Mouse (Mus musculus) lung, embryonic 14.5 days (tissue): ENCODE data around the gene Ceacam19. TPM values are rescaled to one million over a fixed set of nuclear protein-coding genes. Genes with fewer than 3 reads are reported as not detected.
A peak's percentile ranks its signal among the peaks of the same experiment; 100 is the strongest.

Experiments used
- ATAC-seq: fragments of 200-750 bp; cut with Nextera tagmentation; 2 replicates; pipeline ENCODE4 v1.8.0; 2017; ENCODE audit warnings: mild to moderate bottlenecking, moderate TSS enrichment, moderate library complexity; ENCODE audit not compliant: insufficient read depth
- DNase-seq: peaks from one replicate; pipeline ENCODE4 v3.0.0-alpha.2; 2015
- H3K27ac ChIP-seq: fragments of 300-500 bp; sonication (generic); 2 replicates; pipeline ENCODE4 v1.5.1; 2014; ENCODE audit warnings: low read depth, mild to moderate bottlenecking, moderate library complexity
- H3K27me3 ChIP-seq: fragments of 300-500 bp; sonication (generic); 2 replicates; pipeline ENCODE4 v1.6.1; 2014; ENCODE audit warnings: low read length, control low read depth; ENCODE audit not compliant: insufficient read depth
- H3K36me3 ChIP-seq: fragments of 300-500 bp; sonication (generic); 2 replicates; pipeline ENCODE4 v1.6.1; 2014; ENCODE audit warnings: control low read depth; ENCODE audit not compliant: insufficient read depth
- H3K4me1 ChIP-seq: fragments of 300-500 bp; sonication (generic); 2 replicates; pipeline ENCODE4 v1.6.1; 2014; ENCODE audit warnings: antibody characterized with exemption, control low read depth; ENCODE audit not compliant: insufficient read depth
- H3K4me2 ChIP-seq: fragments of 300-500 bp; sonication (generic); 2 replicates; pipeline ENCODE4 v1.6.1; 2014; ENCODE audit warnings: mild to moderate bottlenecking
- H3K4me3 ChIP-seq: fragments of 300-500 bp; sonication (generic); 2 replicates; pipeline ENCODE4 v1.5.1; 2014; ENCODE audit warnings: low read depth, low read length
- H3K9ac ChIP-seq: fragments of 300-500 bp; sonication (generic); 2 replicates; pipeline ENCODE4 v1.6.1; 2014
- H3K9me3 ChIP-seq: fragments of 300-500 bp; sonication (generic); 2 replicates; pipeline ENCODE4 v1.6.1; 2016; ENCODE audit warnings: low read depth, low read length, control low read depth
- CTCF ChIP-seq: IDR thresholded peaks from 2 replicates; pipeline ENCODE4 v1.5.1; 2016; ENCODE audit warnings: antibody characterized with exemption, low read depth
- WGBS: fragments of 180-500 bp; shearing (Covaris S2); extraction: QIAGEN DNeasy Blood & Tissue Kit; methylation state at CpG from one replicate; pipeline ENCODE4 v1.1.7; 2014; 5-methylcytosine and 5-hydroxymethylcytosine counted together
- polyA plus RNA-seq: library from polyadenylated mRNA; unstranded; fragments of >200 nt; fragmentation: Nextera tagmentation; extraction: Ambion mirVana; gene quantifications from 2 replicates; pipeline ENCODE4 v1.2.1, GENCODE M21; 2014

Ceacam19 gene
- polyA plus RNA-seq, 1 experiment from 2014 or later, result not detected

DNA sequence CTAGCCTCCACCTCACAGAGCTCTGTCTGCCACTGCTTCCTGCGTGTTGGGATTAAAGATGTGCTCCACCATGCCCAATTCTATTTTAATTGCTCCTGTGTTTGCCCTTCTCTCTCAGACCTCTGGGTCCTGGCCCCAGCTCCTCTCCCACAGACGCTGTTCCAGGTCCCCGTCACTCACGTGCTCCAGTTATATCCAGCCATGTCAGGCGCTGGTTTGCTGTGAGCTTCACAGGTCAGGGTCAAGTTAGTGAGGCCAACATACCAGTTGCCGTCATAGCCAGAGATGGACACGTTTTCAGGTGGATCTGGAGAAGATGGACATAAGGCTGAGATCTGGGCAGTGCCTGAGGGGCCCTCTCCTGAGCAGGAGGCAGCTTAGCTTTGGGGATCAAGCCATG is 26.8 kb upstream of the Ceacam19 start:
- ATAC-seq (no peak), DNase-seq (no peak)
- Histone ChIP-seq H3K27me3 (no peaks in the 10 kb centered on the region), H3K4me3 (no peak overlapping the region), H3K4me1 (no peaks in the 10 kb centered on the region), H3K9me3 (no peaks in the 10 kb centered on the region), H3K36me3 (peaks cover 60% of the 10 kb centered on the region), H3K27ac (no peak overlapping the region), H3K4me2 (no peak overlapping the region), H3K9ac (no peak overlapping the region)
- no peak for TF ChIP-seq CTCF
- WGBS, result 88% methylated on average over 7 of the region's 7 CpGs

DNA sequence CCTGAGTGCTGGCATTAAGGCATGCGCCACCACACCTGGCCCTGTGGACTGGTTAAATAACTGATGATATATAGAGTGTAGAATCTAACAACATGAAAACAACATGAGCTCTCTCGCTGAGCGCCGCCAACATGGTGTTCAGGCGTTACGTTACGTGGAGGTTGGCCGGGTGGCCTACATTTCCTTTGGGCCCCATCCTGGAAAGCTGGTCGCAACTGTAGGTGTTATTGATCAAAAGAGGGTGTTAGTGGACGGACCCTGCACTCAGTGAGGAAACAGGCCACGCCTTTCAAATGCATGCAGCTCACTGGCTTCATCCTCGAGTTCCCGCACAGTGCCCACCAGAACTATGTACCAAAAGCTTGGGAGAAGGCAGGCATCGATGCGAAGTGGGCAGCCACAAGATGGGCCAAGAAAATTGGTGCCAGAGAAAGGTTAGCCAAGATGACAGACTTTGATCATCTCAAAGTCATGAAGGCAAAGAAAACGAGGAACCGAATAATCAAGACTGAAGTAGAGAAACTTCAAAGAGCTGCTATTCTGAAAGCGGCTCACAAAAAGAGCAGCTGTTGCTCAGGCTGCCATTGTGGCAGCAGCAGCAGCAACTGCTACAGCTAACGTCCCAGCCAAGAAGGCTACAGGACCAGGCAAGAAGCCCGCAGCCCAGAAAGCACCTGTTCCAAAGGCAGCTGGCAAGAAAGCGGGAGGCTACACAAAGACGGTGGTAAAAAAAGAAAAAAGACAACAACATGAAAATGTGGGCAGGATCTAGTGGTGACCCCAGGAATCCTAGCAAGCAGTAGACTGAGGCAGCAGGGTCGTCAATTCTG is 24.1 kb upstream of the Ceacam19 start:
- Histone ChIP-seq H3K4me1 (no peaks in the 10 kb centered on the region), H3K27ac (no peak overlapping the region), H3K4me3 (no peak overlapping the region), H3K4me2 (no peak overlapping the region), H3K9ac (no peak overlapping the region), H3K36me3 (peaks cover 68% of the 10 kb centered on the region), H3K9me3 (no peaks in the 10 kb centered on the region), H3K27me3 (no peaks in the 10 kb centered on the region)
- no peak for TF ChIP-seq CTCF
- ATAC-seq, result no peak
- 86% methylated on average over 23 of the region's 23 CpGs for WGBS
- DNase-seq, result no peak

DNA sequence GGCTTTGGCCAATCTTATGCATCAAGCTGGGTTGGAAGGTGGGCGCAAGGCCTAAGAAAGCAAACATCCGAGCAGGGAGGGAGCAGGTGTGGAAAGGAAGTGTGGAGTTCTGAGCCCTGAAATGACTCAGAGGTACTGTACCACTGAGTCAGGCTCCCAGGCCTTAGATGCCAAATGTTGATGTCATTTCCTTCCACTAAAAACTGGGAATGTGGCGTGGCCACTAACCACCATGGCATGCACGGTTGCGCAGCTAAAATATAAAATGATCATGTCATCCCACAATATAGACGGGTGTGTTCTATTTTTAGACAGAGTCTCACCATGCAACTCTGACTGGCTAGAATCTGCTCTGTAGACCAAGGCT is 23.5 kb upstream of the Ceacam19 start:
- Histone ChIP-seq H3K4me2 (no peak overlapping the region), H3K9ac (no peak overlapping the region), H3K36me3 (peaks cover 68% of the 10 kb centered on the region), H3K9me3 (no peaks in the 10 kb centered on the region), H3K4me1 (no peaks in the 10 kb centered on the region), H3K4me3 (no peak overlapping the region), H3K27ac (no peak overlapping the region), H3K27me3 (no peaks in the 10 kb centered on the region)
- WGBS, result 82% methylated on average over 6 of the region's 6 CpGs
- TF ChIP-seq CTCF, result no peak
- DNase-seq, result no peak
- ATAC-seq, result 0 out of 2 replicates have a peak, but pooled peaks have one; percentile 30

DNA sequence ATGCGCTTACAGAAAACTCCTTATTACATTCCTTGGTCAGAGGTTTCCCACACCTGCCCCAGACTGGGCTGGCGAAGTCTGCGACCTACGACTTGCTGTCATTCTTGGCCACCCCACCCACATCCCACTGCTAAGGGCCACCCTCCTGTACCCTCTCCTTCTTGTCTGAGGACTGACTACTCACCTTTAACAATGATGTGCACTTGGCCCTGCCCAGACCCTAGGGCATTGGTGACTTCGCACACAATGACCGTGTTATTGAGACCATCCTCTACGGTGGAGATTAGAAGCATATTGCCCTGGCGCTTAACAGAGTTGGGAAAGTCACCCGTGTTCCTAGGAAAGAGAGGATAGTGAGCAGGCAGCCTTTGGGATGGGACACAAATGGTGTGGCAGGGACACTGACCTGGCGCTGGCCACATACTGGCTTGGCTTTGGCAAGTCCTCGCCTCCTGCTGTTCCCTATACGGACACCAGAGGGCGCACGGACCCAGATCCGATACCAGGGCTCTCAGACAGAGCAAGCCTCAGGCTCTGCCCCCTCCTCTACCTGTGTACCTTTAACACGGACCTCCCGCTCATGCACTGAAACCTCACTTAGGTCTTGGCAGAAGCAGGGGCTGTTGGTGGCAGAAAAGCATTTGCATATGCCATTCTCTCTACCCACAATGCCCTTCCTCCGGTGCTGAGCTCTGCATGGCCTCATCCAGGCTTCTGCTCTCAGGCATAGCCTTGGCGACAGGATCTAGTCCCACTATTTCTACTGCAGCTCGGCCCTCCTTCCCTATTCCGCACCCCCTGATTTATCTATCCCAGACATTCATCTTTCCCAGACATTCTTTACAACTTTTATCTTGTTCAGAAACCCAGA is 22.9 kb upstream of the Ceacam19 start:
- Histone ChIP-seq H3K9me3 (no peaks in the 10 kb centered on the region), H3K4me1 (no peaks in the 10 kb centered on the region), H3K9ac (no peak overlapping the region), H3K4me2 (no peak overlapping the region), H3K4me3 (no peak overlapping the region), H3K36me3 (peaks cover 64% of the 10 kb centered on the region), H3K27ac (no peak overlapping the region), H3K27me3 (no peaks in the 10 kb centered on the region)
- ATAC-seq (peak; percentile 75), DNase-seq (peak; percentile 91)
- 48% methylated on average over 21 of the region's 21 CpGs for WGBS
- peak; percentile 96 for TF ChIP-seq CTCF

DNA sequence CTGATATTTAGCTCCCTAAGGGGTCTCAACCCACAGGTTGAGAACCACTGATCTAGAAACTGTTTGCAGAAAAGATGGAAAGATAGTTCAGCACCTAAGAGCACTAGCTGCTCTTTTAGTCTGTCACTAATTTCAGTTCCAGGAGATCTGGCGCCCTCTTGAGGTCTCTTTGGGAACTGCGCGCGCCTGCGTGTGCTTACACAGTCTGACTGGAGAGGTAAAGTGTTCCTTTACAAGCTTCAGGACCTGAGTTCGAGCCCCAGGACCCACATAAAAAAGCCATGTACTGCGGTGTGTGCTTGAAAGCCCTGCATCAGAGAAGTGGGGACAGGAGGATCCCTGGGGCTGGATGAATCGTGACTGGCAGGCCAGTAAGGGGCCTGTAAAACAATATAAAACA is 2.1 kb upstream of the Ceacam19 start:
- H3K4me2 ChIP-seq, result no peak overlapping the region
- H3K9me3 ChIP-seq, result no peaks in the 10 kb centered on the region
- 45% methylated on average over 8 of the region's 8 CpGs for WGBS
- no peaks in the 10 kb centered on the region for H3K36me3 ChIP-seq
- H3K4me1 ChIP-seq, result no peaks in the 10 kb centered on the region
- peak; percentile 77 for DNase-seq
- no peak overlapping the region for H3K9ac ChIP-seq
- H3K27ac ChIP-seq, result no peak overlapping the region
- peak; percentile 74 for TF ChIP-seq CTCF
- no peak overlapping the region for H3K4me3 ChIP-seq
- no peak for ATAC-seq
- no peaks in the 10 kb centered on the region for H3K27me3 ChIP-seq

DNA sequence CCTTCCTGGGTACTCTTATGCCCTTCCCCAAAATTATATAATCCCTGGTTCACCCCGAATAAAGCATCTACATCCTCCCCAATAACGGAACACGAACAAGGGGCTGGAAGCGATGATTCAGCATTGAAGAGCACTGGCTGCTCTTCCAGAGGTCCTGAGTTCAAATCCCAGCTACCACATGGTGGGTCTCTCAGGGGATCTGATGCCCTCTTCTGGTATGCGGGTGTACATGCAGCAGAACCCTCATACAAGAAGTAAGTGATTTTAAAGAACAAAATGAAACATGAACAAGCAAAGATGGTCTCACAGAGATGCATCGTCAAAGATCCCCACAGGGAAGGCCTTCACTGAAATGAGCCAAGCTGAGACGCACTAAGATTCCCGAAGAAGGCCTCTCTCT is 7.0 kb downstream of the Ceacam19 start:
- no peak for ATAC-seq
- no peak; the same call in 1 of the 2 replicates for TF ChIP-seq CTCF
- Histone ChIP-seq H3K4me2 (no peak overlapping the region), H3K27ac (no peak overlapping the region), H3K4me3 (no peak overlapping the region), H3K36me3 (no peaks in the 10 kb centered on the region), H3K9me3 (no peaks in the 10 kb centered on the region), H3K9ac (no peak overlapping the region), H3K27me3 (no peaks in the 10 kb centered on the region), H3K4me1 (no peaks in the 10 kb centered on the region; the same call in 1 of the 2 replicates)
- 74% methylated on average over 8 of the region's 8 CpGs for WGBS
- DNase-seq, result no peak
